Mouse (Mus musculus): ENCODE results near the gene Mfsd2b.

Mfsd2b gene

GRCm38 (mm10) chr12:4827256-4827655 is 46.9 kb downstream of the Mfsd2b start:
- in situ Hi-C loops (cut with MboI; ENCODE audit: unreplicated experiment in 2 of 2): no loop called here

- in situ Hi-C loops (cut with MboI; ENCODE audit: unreplicated experiment in 2 of 2): no loop called here
Observed at GRCm38 (mm10) chr12:4817361-4818101, 56.6 kb downstream of the Mfsd2b start, which contains the start of gene Sf3b6. Gene Sf3b6, plus strand, starts transcription at chr12:4817544.

- in situ Hi-C loops (cut with MboI; ENCODE audit: unreplicated experiment in 2 of 2): no loop called here
Observed at GRCm38 (mm10) chr12:4816680-4817360, 57.3 kb downstream of the Mfsd2b start.

DNA sequence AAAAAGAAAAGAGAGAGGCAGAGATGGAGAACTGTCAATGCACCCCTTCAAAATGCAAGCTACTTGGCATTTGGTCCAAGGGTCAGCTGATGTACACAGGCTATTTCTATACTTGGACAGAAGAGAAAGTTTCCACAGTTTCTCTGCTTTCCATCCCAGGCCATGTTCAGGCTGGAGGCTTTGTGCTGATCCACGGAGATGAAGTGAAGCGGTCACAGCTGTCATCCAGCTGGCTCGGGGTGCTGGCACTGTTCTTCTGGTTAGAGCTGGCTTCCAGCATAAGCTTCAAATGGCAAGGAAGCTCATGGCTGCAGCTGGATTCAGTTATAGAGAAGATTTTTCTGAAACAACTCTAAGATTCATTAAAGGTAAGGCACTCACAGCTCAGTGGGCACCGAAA is 60.5 kb downstream of the Mfsd2b start:
- in situ Hi-C loops (cut with MboI; ENCODE audit: unreplicated experiment in 2 of 2): no loop called here

Data from v-Abl transformed pro-B cells (cell line).